Mouse (Mus musculus) midbrain, postnatal 0 days (tissue): Measurements from ENCODE around the gene Fbxo21. TPM values are rescaled to one million over a fixed set of nuclear protein-coding genes. Genes with fewer than 3 reads are reported as not detected.

Source experiments
- ATAC-seq: fragments of 200-750 bp; cut with Nextera tagmentation; 2 replicates; pipeline ENCODE4 v1.8.0; 2017; ENCODE audit warnings: moderate number of reproducible peaks, mild to moderate bottlenecking, moderate TSS enrichment, moderate library complexity; ENCODE audit not compliant: low FRiP score
- DNase-seq: peaks from one replicate; pipeline ENCODE4 v3.0.0-alpha.2; 2015; ENCODE audit warnings: low spot score
- H3K27ac ChIP-seq: fragments of 300-500 bp; sonication (generic); 2 replicates; pipeline ENCODE4 v1.5.1; 2014; ENCODE audit warnings: low read depth, mild to moderate bottlenecking, low read length, mixed read lengths
- H3K27me3 ChIP-seq: fragments of 300-500 bp; sonication (generic); 2 replicates; pipeline ENCODE4 v1.6.1; 2014; ENCODE audit warnings: low read length, control low read depth, mixed read lengths; ENCODE audit not compliant: insufficient read depth
- H3K36me3 ChIP-seq: fragments of 300-500 bp; sonication (generic); 2 replicates; pipeline ENCODE4 v1.6.1; 2014; ENCODE audit warnings: low read length, control low read depth, mixed read lengths; ENCODE audit not compliant: insufficient read depth
- H3K4me1 ChIP-seq: fragments of 300-500 bp; sonication (generic); 2 replicates; pipeline ENCODE4 v1.6.1; 2014; ENCODE audit warnings: mild to moderate bottlenecking, control low read depth, antibody characterized with exemption, low read length, mixed read lengths; ENCODE audit not compliant: insufficient read depth
- H3K4me2 ChIP-seq: fragments of 300-500 bp; sonication (generic); 2 replicates; pipeline ENCODE4 v1.6.1; 2014; ENCODE audit warnings: low read depth, mild to moderate bottlenecking, low read length, mixed read lengths; ENCODE audit not compliant: poor library complexity, severe bottlenecking
- H3K4me3 ChIP-seq: fragments of 300-500 bp; sonication (generic); 2 replicates; pipeline ENCODE4 v1.5.1; 2014; ENCODE audit warnings: low read depth, mild to moderate bottlenecking, low read length, moderate library complexity
- H3K9ac ChIP-seq: fragments of 300-500 bp; sonication (generic); replicated peaks from 2 replicates; pipeline ENCODE4 v1.6.1; 2014; ENCODE audit warnings: mild to moderate bottlenecking, low read length, moderate library complexity, mixed read lengths; ENCODE audit not compliant: poor library complexity, severe bottlenecking
- H3K9me3 ChIP-seq: fragments of 300-500 bp; sonication (generic); 2 replicates; pipeline ENCODE4 v1.6.1; 2016; ENCODE audit warnings: low read length, control low read depth
- CTCF ChIP-seq: IDR thresholded peaks from 2 replicates; pipeline ENCODE4 v1.5.1; 2016; ENCODE audit warnings: antibody characterized with exemption, mild to moderate bottlenecking
- WGBS: fragments of 180-500 bp; shearing (Covaris S2); extraction: QIAGEN DNeasy Blood & Tissue Kit; methylation state at CpG from one replicate; pipeline ENCODE4 v1.1.7; 2014; 5-methylcytosine and 5-hydroxymethylcytosine counted together
- polyA plus RNA-seq: library from polyadenylated mRNA; unstranded; fragments of >200 nt; fragmentation: Nextera tagmentation; extraction: Ambion mirVana; gene quantifications from 2 replicates; pipeline ENCODE4 v1.2.1, GENCODE M21; 2015
- total RNA-seq: library from RNA; depleted of rRNA; stranded (reverse); fragments of >200 nt; gene quantifications from 2 replicates; pipeline ENCODE4 v1.2.3, GENCODE M21; 2014

The Fbxo21 gene
- total and polyA plus RNA-seq, 2 experiments from 2014 or later, result 156 to 203 TPM

DNA sequence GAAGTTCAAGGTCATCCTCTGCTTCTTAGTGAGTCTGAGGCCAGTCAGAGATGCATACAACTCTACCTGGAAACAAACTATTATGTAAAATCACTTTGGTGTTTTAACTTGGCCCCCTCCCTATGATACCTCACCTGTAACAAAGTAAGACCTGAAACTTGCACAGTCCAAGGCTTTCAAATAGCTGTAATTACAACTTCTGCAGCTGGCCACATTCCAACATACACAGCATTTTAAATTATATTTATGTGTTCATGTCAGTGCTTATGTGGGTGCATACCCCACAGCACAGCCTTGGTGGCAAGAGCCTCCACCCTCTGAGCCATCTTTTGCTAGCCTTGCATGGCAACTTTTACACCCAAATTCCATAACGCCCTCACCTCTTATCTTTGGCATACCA is 58.1 kb downstream of the Fbxo21 start:
- no peak for TF ChIP-seq CTCF
- no peak for ATAC-seq
- H3K4me3 ChIP-seq, result no peak overlapping the region
- H3K4me1 ChIP-seq, result peaks cover 1% of the 10 kb centered on the region; the same call in 1 of the 2 replicates
- no peaks in the 10 kb centered on the region for H3K9me3 ChIP-seq
- no peak overlapping the region for H3K27ac ChIP-seq
- H3K4me2 ChIP-seq, result no peak overlapping the region
- peaks cover 8% of the 10 kb centered on the region; the same call in 1 of the 2 replicates for H3K27me3 ChIP-seq
- H3K9ac ChIP-seq, result no peak overlapping the region
- WGBS, result 91% methylated on average over 1 of the region's 1 CpGs
- no peak for DNase-seq
- H3K36me3 ChIP-seq, result no peaks in the 10 kb centered on the region

DNA sequence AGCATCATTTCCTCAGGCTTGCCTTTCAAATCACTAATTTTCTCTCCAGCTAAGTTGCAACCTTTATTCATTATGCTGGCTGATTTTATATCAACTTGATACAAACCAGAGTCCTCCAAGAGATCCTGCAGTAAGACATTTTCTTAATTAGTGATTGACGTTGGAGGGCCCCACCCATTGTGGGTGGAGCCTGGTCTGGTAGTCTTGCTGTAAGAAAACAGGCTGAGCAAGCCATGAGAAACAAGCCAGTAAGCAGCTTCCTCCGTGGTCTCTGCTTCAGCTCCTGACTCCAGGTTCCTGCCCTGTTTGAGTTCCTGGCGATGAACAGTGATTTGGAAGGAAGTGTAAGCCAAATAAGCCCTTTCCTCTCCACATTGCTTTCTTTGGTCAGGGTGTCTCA is 59.3 kb downstream of the Fbxo21 start:
- DNase-seq, result no peak
- 74% methylated on average over 3 of the region's 3 CpGs for WGBS
- Histone ChIP-seq H3K36me3 (no peaks in the 10 kb centered on the region), H3K4me1 (no peaks in the 10 kb centered on the region; the same call in 1 of the 2 replicates), H3K4me3 (no peak overlapping the region), H3K9ac (no peak overlapping the region), H3K9me3 (no peaks in the 10 kb centered on the region), H3K27me3 (peaks cover 4% of the 10 kb centered on the region; the same call in 1 of the 2 replicates), H3K4me2 (no peak overlapping the region), H3K27ac (no peak overlapping the region)
- no peak for TF ChIP-seq CTCF
- no peak for ATAC-seq

DNA sequence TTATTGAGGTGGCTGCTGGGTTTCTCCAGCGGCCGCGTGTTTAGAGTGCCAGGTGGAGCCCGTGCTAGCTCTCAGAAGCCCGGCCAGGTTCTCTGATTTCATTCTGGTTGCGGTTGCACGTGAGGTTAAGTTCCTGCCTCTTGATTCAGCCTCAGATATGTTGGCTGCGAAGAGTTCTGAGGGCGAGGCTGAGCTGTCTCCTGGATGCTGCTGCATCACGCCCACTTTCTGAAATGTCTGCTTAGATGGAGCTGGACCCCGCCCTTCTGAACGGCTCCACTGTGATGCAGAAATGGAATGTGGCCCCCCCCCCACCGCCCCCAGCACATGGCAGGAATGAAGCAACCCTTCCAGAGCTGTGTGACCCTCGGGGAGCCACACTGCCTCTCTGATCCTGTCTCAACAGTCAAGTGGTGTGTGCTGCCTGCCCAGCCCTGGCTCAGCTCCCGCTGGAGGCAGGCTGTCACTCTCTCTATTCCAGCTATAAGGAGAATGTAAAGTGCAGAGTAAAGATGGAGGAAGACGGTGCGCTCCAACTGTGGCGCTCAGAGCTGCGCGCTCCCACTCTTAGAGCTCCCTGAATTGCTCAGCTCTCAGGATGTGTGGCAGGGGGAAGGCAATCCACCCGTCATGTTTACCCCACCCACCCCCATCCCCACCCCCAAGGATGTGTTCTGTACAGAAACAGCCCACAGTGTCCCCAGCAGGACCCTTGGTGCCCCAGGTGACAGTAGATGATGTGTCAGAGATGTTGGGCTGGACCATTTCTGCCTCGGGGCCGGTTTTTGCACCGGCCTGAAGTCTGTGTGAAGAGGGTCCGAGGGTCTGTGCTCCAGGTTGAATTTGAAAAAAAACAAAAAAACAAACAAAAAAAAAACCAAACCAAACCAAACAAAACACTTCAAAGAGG is 60.6 kb downstream of the Fbxo21 start:
- TF ChIP-seq CTCF, result no peak
- no peak for DNase-seq
- Histone ChIP-seq H3K36me3 (no peaks in the 10 kb centered on the region), H3K4me3 (no peak overlapping the region), H3K4me2 (no peak overlapping the region), H3K27me3 (no peaks in the 10 kb centered on the region), H3K4me1 (no peaks in the 10 kb centered on the region; the same call in 1 of the 2 replicates), H3K9ac (no peak overlapping the region), H3K27ac (no peak overlapping the region), H3K9me3 (no peaks in the 10 kb centered on the region)
- no peak for ATAC-seq
- 42% methylated on average over 25 of the region's 25 CpGs for WGBS

DNA sequence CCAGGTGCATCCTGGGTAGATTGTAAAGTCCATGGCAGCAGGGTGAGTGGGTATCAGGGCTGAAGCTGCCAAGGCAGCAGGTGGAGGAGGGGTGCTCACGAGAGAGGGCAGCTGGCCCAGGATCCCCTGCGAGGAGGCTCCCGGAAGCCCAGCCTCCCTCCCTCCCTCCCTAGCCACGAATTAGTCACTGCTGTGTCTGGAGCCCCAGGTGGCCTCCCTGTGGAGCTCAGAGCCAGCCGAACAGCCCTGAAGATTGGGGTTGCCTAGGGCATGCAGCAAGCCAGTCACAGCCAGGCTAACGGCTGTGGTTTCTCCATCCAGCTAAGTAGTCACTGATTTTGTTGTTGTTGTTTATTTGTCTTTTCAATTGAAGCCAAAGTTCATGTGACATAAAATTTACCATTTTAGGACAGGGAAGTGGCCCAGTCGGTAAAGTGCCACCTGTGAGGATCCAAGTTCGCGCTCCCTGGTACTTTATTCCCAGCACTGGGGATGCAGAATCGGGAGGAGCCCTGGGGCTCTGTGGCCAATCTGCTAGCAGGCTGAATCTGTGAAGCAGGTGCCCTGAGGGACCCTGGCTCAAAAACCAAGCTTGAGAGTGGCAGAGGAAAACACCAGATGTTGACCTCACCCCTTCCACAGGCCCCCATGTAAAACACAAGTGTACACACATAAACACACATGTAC is 61.4 kb downstream of the Fbxo21 start:
- H3K9me3 ChIP-seq, result no peaks in the 10 kb centered on the region
- no peaks in the 10 kb centered on the region for H3K27me3 ChIP-seq
- H3K4me3 ChIP-seq, result no peak overlapping the region
- H3K27ac ChIP-seq, result no peak overlapping the region
- 12% methylated on average over 10 of the region's 10 CpGs for WGBS
- H3K4me2 ChIP-seq, result no peak overlapping the region
- H3K36me3 ChIP-seq, result no peaks in the 10 kb centered on the region
- DNase-seq, result peak; percentile 51
- peak; percentile 54; the same call in 1 of the 2 replicates for ATAC-seq
- H3K4me1 ChIP-seq, result no peaks in the 10 kb centered on the region; the same call in 1 of the 2 replicates
- TF ChIP-seq CTCF, result no peak
- H3K9ac ChIP-seq, result no peak overlapping the region

DNA sequence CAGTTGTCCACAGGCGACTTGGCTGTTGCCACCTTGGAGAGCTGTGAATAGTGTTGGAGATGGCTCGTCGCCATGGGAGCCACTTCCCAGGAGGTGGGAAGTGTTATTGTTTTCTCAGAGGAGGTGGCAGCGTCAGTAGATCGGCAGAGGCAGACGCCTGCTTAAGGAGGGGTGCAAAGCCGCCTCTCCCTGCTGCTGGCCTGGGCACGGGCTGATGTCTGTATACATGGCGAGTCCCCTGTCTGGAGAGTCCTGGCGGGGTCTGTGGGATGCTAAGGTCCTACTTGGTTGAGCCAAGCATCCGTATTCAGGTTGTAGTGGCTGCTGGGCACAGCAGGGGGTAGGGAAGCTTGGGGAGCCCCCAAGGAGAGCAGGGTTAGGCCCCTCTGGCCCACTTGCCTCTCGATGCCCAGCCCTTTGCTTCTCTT is 62.7 kb downstream of the Fbxo21 start:
- Histone ChIP-seq H3K9me3 (no peaks in the 10 kb centered on the region), H3K27ac (no peak overlapping the region), H3K36me3 (no peaks in the 10 kb centered on the region), H3K9ac (no peak overlapping the region), H3K27me3 (no peaks in the 10 kb centered on the region), H3K4me1 (no peaks in the 10 kb centered on the region; the same call in 1 of the 2 replicates), H3K4me2 (no peak overlapping the region), H3K4me3 (no peak overlapping the region)
- no peak for TF ChIP-seq CTCF
- no peak for ATAC-seq
- DNase-seq, result peak; percentile 26
- 21% methylated on average over 12 of the region's 12 CpGs for WGBS

DNA sequence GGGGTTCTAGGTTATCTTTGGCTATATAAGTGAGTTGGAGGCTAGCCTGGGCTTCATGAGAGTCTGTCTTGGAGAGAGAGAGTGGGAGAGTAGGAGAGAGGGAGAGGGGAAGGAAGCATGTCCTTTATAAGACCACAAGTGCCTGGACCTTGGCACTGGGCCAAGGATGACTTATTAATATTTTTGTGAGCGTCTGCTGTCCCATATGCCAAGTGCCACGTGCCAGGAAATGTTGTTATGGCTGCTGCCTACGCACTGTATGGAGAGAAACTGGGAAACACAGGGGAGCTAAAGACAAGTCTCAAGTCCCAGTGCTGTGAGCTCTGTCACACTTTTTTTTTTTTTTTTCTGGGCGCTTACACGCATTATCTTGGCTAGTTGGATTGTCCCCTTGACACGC is 66.1 kb downstream of the Fbxo21 start:
- Histone ChIP-seq H3K27ac (no peak overlapping the region), H3K9me3 (no peaks in the 10 kb centered on the region), H3K4me2 (no peak overlapping the region), H3K4me3 (no peak overlapping the region), H3K27me3 (no peaks in the 10 kb centered on the region), H3K9ac (no peak overlapping the region), H3K36me3 (no peaks in the 10 kb centered on the region), H3K4me1 (no peaks in the 10 kb centered on the region; the same call in 1 of the 2 replicates)
- no peak for ATAC-seq
- no peak for TF ChIP-seq CTCF
- peak; percentile 74 for DNase-seq
- WGBS, result 87% methylated on average over 6 of the region's 6 CpGs
